Mouse (Mus musculus) MEL (cell line): ENCODE results near the gene Ddi2.

Experiments
- CTCF ChIP-seq, 3 experiments: IDR thresholded peaks in 2 of 3; conservative IDR thresholded peaks in 1 of 3; 2 replicates each; pipeline ENCODE4 v1.5.1; 2011 to 2012; ENCODE audit warnings: low read length in 3 of 3, low read depth in 2 of 3, mild to moderate bottlenecking in 2 of 3, improper control_type of control experiment in 1 of 3, inconsistent platforms in 1 of 3, mixed read lengths in 1 of 3, moderate library complexity in 1 of 3; ENCODE audit not compliant: control insufficient read depth in 1 of 3, insufficient read depth in 1 of 3, poor library complexity in 1 of 3, severe bottlenecking in 1 of 3
- NRF1 ChIP-seq: IDR thresholded peaks from 2 replicates; pipeline ENCODE4 v1.6.1; 2014; ENCODE audit warnings: low read depth, mild to moderate bottlenecking, inconsistent platforms, low read length, improper control_type of control experiment, moderate library complexity; ENCODE audit not compliant: poor library complexity, insufficient read depth, severe bottlenecking

DNA sequence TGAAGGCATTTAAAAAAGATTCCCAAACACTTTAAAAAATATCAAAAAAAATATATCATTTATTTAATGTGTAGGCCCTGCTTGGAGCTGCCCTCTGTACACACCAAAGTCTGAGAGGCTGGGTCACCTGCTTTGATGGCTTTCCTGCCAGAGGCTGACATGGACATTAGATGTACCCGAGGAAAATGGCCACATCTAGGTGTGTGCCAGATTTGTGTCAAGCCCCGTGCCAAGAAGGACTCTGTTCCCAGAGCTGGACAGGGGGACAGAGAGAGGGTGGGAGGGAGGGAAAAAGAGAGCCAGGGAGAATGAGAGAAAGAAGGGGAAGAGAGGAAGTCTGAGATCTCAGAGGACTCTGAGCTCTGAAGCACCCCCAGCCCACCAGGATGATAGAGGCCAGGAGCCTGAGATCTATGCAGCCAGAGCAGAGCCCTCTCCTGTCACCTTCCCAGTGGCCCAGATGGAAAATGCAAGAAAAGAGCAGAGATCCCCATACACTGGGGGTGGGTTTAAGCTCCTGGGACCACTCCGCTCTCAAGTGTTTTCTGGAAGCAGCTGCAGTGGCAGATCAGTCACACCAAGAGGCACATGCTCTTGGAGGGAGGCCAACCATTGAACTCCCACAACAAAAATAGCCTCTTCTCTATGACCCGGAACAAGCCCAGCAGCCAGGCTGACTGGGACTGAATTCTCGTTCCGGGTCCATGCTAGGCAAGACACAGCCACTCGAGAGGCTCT, 79.9 kb downstream of the Ddi2 start:
- TF ChIP-seq CTCF (IDR thresholded peaks at IDR 0.05 in 2 of 3, conservative IDR thresholded peaks at IDR 0.05 in 1 of 3; ENCODE audit: control insufficient read depth in 1 of 3, insufficient read depth in 1 of 3, low read depth in 2 of 3, low read length in 3 of 3, poor library complexity in 1 of 3, severe bottlenecking in 1 of 3), result no peak
- no peak for TF ChIP-seq NRF1
